Mouse (Mus musculus): ENCODE results near the gene Tob1. TPM values are rescaled to one million over a fixed set of nuclear protein-coding genes. Genes with fewer than 3 reads are reported as not detected.

Gene Tob1
- total and polyA plus RNA-seq, 3 experiments, result 2.4 to 7.5 TPM; not detected in 1

- TF ChIP-seq HCFC1 (IDR thresholded peaks at IDR 0.05; ENCODE audit: low read depth, low read length), result no peak
- TF ChIP-seq MEF2A (IDR thresholded peaks at IDR 0.05; ENCODE audit: extremely low read depth, insufficient replicate concordance, low read depth, low read length, poor library complexity, severe bottlenecking), result no peak
- no peak for TF ChIP-seq POLR2A (IDR thresholded peaks at IDR 0.05; ENCODE audit: control insufficient read depth in 1 of 2, insufficient read depth in 1 of 2, low read depth in 1 of 2, low read length in 2 of 2, poor library complexity in 1 of 2)
- TF ChIP-seq TBP (IDR thresholded peaks at IDR 0.05; ENCODE audit: low read depth, low read length), result no peak
- no peak for TF ChIP-seq ETS1 (IDR thresholded peaks at IDR 0.05; ENCODE audit: low read depth, low read length)
- TF ChIP-seq CTCF (IDR thresholded peaks at IDR 0.05 in 2 of 3, conservative IDR thresholded peaks at IDR 0.05 in 1 of 3; ENCODE audit: control insufficient read depth in 1 of 3, insufficient read depth in 1 of 3, low read depth in 2 of 3, low read length in 3 of 3, poor library complexity in 1 of 3, severe bottlenecking in 1 of 3), result no peak
- TF ChIP-seq BHLHE40 (IDR thresholded peaks at IDR 0.05; ENCODE audit: borderline replicate concordance, low read depth, low read length), result no peak
- no peak for TF ChIP-seq ZC3H11A (IDR thresholded peaks at IDR 0.05; ENCODE audit: low read depth, low read length)
- no peak for TF ChIP-seq NELFE (IDR thresholded peaks at IDR 0.05; ENCODE audit: low read depth, low read length)
- no peaks in the 10 kb centered on the region for H3K4me1 ChIP-seq (ENCODE audit: control insufficient read depth in 1 of 2, insufficient read depth in 2 of 2, low read length in 2 of 2)
- no peaks in the 10 kb centered on the region for H3K36me3 ChIP-seq (ENCODE audit: control insufficient read depth in 1 of 2, insufficient read depth in 2 of 2, low read length in 2 of 2)
- no peak overlapping the region for H3K9ac ChIP-seq (ENCODE audit: control insufficient read depth, low read depth, low read length, poor library complexity, severe bottlenecking)
- peaks cover 14 to 15% of the 10 kb centered on the region in 2 experiments for H3K27me3 ChIP-seq (ENCODE audit: control insufficient read depth in 1 of 2, insufficient read depth in 2 of 2, low read length in 2 of 2)
- H3K4me3 ChIP-seq (ENCODE audit: control insufficient read depth in 1 of 2, insufficient read depth in 1 of 2, low read depth in 2 of 2, low read length in 2 of 2), result no peak overlapping the region
- no peaks in the 10 kb centered on the region for H3K9me3 ChIP-seq (replicated peaks; ENCODE audit: insufficient read depth, low read length)
- H3K79me2 ChIP-seq (ENCODE audit: control insufficient read depth, insufficient read depth, low read length, poor library complexity), result no peaks in the 10 kb centered on the region
- no peak overlapping the region for H3K27ac ChIP-seq (ENCODE audit: control insufficient read depth, low read depth, low read length)
- no peak for DNase-seq (ENCODE audit: low read depth, low spot score)
These were observed 45.5 kb upstream of the Tob1 start for GRCm38 (mm10) chr11:94165745-94166144.

GRCm38 (mm10) chr11:94168238-94168637 is 43.0 kb upstream of the Tob1 start:
- DNase-seq (ENCODE audit: low read depth, low spot score), result no peak
- Histone ChIP-seq H3K4me1 (ENCODE audit: control insufficient read depth in 1 of 2, insufficient read depth in 2 of 2, low read length in 2 of 2) (peaks cover 1 to 6% of the 10 kb centered on the region in 2 experiments; a peak in 2 of 4 replicates), H3K27ac (ENCODE audit: control insufficient read depth, low read depth, low read length) (no peak overlapping the region), H3K79me2 (ENCODE audit: control insufficient read depth, insufficient read depth, low read length, poor library complexity) (no peaks in the 10 kb centered on the region), H3K27me3 (ENCODE audit: control insufficient read depth in 1 of 2, insufficient read depth in 2 of 2, low read length in 2 of 2) (peaks cover 7 to 11% of the 10 kb centered on the region in 2 experiments; a peak in 3 of 4 replicates), H3K9ac (ENCODE audit: control insufficient read depth, low read depth, low read length, poor library complexity, severe bottlenecking) (no peak overlapping the region), H3K4me3 (ENCODE audit: control insufficient read depth in 1 of 2, insufficient read depth in 1 of 2, low read depth in 2 of 2, low read length in 2 of 2) (no peak overlapping the region), H3K36me3 (ENCODE audit: control insufficient read depth in 1 of 2, insufficient read depth in 2 of 2, low read length in 2 of 2) (no peaks in the 10 kb centered on the region; a peak in 1 of 4 replicates), H3K9me3 (replicated peaks; ENCODE audit: insufficient read depth, low read length) (no peaks in the 10 kb centered on the region)
- TF ChIP-seq NELFE (IDR thresholded peaks at IDR 0.05; ENCODE audit: low read depth, low read length) (no peak), MAFK (IDR thresholded peaks at IDR 0.05; ENCODE audit: borderline replicate concordance, low read depth, low read length) (no peak), HCFC1 (IDR thresholded peaks at IDR 0.05; ENCODE audit: low read depth, low read length) (no peak), ZNF384 (IDR thresholded peaks at IDR 0.05; ENCODE audit: low read depth, low read length) (no peak), UBTF (IDR thresholded peaks at IDR 0.05; ENCODE audit: borderline replicate concordance, insufficient read depth, low read depth, low read length) (no peak), SIN3A (IDR thresholded peaks at IDR 0.05; ENCODE audit: low read length) (no peak), GABPA (IDR thresholded peaks at IDR 0.05; ENCODE audit: low read depth, low read length) (no peak), POLR2AphosphoS5 (IDR thresholded peaks at IDR 0.05; ENCODE audit: borderline replicate concordance, low read depth, low read length) (no peak), ZC3H11A (IDR thresholded peaks at IDR 0.05; ENCODE audit: low read depth, low read length) (no peak), CHD2 (IDR thresholded peaks at IDR 0.05; ENCODE audit: low read length) (no peak), MEF2A (IDR thresholded peaks at IDR 0.05; ENCODE audit: extremely low read depth, insufficient replicate concordance, low read depth, low read length, poor library complexity, severe bottlenecking) (no peak), TBP (IDR thresholded peaks at IDR 0.05; ENCODE audit: low read depth, low read length) (no peak), E2F4 (IDR thresholded peaks at IDR 0.05; ENCODE audit: borderline replicate concordance, low read depth, low read length) (no peak), POLR2A (IDR thresholded peaks at IDR 0.05; ENCODE audit: control insufficient read depth in 1 of 2, insufficient read depth in 1 of 2, low read depth in 1 of 2, low read length in 2 of 2, poor library complexity in 1 of 2) (no peak), USF2 (IDR thresholded peaks at IDR 0.05; ENCODE audit: borderline replicate concordance in 1 of 2, insufficient read depth in 1 of 2, low read depth in 1 of 2, low read length in 2 of 2) (no peak), ELF1 (IDR thresholded peaks at IDR 0.05; ENCODE audit: low read depth, low read length) (no peak), RAD21 (IDR thresholded peaks at IDR 0.05; ENCODE audit: low read depth, low read length) (no peak), GATA1 (IDR thresholded peaks at IDR 0.05; ENCODE audit: low read depth, low read length) (no peak)
